Mouse (Mus musculus): ENCODE data around the gene Wrnip1. TPM values are rescaled to one million over a fixed set of nuclear protein-coding genes. Genes with fewer than 3 reads are reported as not detected.
A peak's percentile ranks its signal among the peaks of the same experiment; 100 is the strongest.

Gene Wrnip1
- total RNA-seq (2021), result 10 to 100 TPM; 44.9 TPM
- long read RNA-seq, experiment 1, transcript Wrnip1-201 (7 exons, 2,633 nt), result major isoform, 71 of 82 reads
- long read RNA-seq, experiment 1, partial matches to known transcripts, result 2 of 82 reads
- long read RNA-seq, experiment 1, other reads (novel, unspliced or antisense), result 8 of 82 reads
- long read RNA-seq, experiment 2, transcript Wrnip1-201 (7 exons, 2,633 nt), result major isoform, 142 of 158 reads
- long read RNA-seq, experiment 2, partial matches to known transcripts, result 5 of 158 reads
- long read RNA-seq, experiment 2, other reads (novel, unspliced or antisense), result 11 of 158 reads

DNA sequence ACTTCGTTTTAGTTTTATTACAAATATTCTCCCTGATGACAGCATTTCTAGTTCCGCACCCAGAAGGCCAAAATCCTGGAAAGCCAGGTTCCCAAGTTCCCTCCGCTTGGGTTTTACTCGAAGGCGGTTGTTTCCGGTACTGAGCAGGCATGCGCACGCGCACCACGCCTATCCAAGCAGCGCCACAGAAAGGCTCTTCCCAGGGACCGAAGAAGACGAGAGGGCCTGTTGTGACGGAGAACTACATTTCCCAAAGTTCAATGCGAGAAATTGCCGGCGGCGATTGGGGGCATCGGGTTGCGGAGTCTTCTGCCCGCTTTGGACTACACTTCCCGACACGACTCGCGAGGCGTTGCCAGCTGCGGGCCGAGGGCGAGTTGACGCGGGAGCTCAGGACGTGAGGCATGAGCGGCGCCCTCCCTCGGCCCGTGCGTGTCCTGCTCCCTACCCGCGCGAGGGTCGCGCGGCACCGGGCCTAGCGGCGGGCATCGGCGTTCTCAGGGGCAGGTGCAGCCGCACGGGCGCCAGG lies at the start of gene Wrnip1:
TSS of gene Wrnip1 (plus strand) at position 346 of the 529 bp plus-strand sequence.
- DNase-seq (ENCODE audit: low spot score in 2 of 2), result peak; percentile 83 to 89

DNA sequence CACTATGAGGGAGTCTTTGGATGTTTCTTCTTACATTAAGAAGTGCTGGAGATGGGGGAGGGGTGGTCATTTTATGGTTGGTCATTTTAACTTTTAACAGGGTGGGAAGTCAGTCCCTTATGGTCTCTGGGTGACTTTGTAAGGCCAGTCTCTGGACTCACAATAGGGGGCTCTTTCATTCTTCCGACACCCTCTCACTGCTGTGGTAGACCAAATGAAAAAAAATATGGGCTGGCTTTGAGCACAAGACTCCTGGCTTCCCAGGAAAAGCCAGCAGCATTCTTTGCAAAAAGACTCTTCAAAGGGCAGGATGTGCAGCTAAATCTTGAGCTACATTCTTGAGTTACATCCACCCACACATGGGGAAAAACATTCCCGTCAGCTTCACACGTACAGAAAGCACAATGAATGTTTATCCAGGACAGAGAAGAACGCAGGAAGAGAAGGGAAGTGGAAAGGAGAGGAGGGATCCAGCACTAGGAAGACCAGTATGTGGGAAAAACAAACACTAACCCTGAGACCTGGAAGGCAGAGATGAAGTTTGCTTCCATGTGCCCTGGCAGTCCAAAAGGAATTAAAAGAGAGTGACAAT lies 49.7 kb upstream of the Wrnip1 start:
- no peak for DNase-seq (ENCODE audit: low spot score in 2 of 2)

DNA sequence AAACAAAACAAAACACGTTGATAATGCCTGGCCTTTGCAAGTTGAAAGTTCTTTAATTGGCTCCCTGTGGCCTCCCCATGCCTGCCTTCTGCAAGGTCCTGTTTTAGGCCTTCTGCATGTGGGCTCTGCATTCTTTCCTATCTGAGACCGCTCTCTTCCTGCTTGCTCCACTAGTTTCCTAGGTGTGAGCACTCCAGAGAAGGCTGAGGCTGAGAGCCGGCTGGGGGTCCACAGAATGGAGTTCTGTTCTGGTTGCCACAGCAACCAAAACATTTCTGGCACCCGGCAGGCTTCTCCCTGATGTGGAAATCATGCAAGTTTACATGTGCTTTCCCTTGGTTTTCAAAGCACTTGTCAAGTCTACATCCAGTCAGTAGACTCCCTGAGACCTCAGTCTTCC lies 42.8 kb upstream of the Wrnip1 start:
- DNase-seq (ENCODE audit: low spot score in 2 of 2), result no peak

DNA sequence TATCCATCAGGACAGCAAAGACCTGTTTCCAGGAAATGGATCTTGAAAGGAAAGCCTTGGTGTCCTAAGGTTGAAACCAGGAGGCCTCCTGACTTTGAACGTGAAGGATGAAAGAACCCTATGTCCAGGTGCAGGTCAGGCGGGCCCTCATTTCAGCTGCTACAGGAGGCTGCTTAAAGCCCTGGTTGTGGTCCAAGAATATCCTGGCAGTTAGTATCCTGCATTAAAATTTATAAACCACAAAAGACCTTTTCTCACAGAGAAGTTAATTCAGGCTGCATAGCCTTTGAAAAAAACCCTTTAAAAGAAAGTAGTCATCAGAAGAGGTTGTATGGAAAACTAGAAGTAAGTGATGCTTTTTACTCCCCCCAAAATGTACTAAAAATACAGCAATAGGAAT lies 41.0 kb upstream of the Wrnip1 start:
- DNase-seq (ENCODE audit: low spot score in 2 of 2), result no peak

DNA sequence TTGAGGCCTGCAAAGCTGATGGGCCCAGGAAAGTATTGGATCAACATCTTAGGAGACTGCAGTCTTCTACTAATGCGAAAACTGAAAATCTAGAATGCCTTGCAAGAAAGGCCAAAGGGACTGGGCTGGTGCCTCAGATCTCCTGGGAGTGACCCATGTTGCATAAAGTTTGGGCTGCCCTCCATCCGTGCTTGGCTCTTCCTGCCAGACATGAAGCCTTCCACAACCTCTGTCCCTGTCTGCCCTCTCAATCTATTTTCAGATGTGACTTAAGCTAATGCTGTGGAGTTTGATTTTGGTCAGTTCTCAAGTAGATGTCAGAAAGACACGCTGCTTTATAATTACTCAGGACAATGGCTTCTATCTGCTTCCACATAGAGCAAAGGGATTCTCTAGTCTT lies 38.7 kb upstream of the Wrnip1 start:
- DNase-seq (ENCODE audit: low spot score in 2 of 2), result no peak

DNA sequence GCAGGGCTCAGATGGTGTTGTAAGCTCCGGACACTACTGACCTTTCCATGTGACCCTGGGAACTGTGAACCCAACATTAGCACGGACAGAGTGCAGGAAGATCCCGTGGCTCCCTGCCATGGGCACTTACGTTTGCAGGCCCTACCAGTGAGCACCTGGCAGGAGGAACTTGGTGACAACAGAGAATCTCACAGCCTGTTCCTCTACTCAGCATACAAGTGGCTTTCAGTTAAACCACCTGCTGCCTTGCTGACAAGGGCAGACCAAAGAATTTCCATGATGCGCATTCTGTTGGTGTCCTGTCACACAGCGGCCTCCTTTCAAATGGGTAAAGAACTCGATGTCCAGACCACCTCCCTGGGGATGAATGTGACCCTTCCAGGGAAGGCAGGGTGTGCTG lies 37.4 kb upstream of the Wrnip1 start:
- no peak for DNase-seq (ENCODE audit: low spot score in 2 of 2)

DNA sequence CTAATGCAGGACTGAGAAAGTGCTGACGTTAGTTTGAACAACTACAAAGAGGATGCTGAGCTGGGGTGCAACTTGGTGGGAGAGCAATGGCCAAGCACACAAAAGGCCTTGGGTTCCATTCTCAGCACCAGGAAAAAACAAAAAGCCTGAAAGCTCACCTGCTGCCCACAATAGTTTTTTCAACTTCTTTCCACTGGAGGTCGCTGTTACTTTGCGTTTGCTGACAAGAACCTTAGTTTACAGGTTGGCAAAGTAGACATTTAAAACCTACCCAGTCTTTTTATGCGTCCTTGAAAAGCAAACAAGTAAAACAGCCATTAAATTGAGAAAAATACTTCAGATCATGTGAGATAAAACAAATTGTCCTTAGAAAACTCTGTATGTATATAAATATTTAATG lies 33.7 kb upstream of the Wrnip1 start:
- DNase-seq (ENCODE audit: low spot score in 2 of 2), result no peak

DNA sequence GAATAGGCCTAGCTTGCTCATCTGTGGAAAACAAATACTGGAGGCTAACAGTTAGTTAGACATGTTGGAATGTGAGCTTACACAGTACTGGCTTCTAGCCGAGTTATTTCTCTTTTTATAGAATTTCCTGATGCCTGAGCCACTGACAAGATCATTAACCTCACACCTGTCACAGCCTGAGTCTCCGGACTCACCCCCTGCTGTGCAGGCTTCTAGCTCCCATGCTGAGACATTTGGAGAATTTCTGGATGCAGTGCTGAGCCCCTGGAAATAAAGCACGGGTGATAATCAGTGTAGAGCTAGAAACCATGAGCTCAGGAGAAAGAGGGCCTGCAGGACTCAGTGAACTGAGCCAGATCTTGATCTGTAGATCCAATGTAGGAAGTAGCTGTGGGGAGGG lies 31.9 kb upstream of the Wrnip1 start:
- DNase-seq (ENCODE audit: low spot score in 2 of 2), result no peak

DNA sequence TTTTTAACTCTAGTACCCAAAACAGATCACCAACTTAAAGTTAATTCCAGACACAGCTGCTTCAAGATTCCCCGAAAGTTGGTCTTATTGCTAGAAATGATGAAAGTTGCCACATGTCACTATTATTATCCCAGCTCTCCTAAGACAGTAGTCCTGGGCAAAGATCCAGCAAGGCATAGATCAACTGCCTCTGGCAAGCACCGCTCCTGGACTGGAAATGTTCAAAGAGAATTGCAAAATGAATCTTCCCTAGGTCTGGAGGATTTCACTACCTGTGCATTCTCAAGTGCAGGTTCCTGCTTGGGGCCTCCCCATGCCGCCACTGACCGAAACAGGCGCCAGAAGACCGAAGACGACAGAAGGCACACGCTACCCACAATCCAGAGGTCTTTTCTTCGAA lies 25.9 kb upstream of the Wrnip1 start:
- no peak for DNase-seq (ENCODE audit: low spot score in 2 of 2)

DNA sequence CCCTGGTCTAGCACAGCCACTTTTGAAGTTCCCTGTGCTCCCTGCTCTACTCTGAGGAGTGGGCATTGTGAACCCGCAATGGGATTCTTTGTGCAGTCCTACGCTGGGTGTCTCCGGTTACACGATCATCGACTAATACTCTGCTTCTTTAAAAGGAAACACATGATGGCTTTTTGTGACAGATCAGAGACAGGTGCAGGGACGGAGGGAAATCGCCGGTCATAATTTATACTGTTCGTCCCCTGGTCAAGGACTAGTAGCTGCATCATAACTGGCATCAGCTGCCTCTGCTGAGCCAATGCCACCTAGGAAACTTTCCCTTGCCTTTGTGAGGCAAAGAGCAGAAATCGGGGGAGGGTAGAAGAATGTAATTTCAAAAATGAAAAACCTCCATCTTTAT lies 25.5 kb upstream of the Wrnip1 start:
- no peak for DNase-seq (ENCODE audit: low spot score in 2 of 2)

DNA sequence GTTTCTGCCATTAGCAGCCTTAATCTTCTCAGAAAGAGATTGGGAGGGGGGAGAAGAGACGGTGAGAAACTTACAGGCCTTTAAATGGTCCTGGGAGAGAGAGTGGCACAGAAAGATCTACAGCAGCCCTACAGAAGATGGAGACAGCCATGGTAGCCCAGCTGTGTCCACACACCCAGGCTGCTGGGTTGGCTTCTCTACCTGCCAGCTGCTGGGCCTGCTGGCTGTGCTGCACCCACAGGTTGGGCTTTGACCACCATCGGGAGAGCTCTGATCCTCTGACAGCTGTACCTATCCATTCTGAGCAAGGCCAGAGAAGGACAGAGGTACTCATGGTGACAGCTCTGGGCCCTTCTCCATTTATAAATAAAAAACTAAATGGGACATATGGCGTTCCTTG lies 23.0 kb upstream of the Wrnip1 start:
- no peak for DNase-seq (ENCODE audit: low spot score in 2 of 2)

DNA sequence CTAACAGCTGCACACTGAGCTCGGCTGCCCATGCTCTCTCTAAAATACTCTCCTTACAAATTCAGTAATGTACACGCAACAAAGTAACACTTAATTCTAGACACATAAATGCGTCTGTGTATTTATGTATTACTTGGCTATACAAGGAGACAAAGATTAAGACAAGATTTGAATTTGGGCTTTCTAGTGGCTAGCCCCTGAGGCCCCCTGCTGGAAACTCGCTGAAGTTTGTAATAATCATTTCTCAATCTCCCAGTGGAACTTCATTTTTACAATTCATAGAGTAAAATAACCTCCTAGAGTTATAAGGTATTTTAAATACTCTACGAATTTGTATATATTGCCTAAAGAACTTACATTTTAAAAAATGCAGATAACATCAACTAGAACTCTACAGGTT lies 18.8 kb upstream of the Wrnip1 start:
- DNase-seq (ENCODE audit: low spot score in 2 of 2), result no peak

DNA sequence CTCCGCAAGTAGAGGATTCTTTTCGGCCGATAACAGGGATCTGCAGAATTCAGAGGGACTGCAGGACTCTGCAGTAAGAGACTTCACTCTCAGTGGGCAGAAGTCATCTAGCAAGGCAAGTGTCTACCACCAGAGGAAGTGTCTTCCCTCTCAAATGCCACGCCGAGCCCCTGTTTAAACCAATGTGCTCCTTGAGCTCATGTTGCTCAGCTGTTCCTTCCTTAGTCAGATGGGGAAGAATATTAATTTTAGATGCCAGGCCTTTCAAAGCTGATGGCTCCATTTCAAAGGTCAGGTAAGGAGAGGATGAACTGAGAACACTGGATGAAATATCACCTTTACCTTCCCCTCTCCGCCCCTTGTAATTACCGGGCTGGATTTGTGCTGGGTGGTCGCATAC lies 18.0 kb upstream of the Wrnip1 start, which contains the start of gene Mylk4:
TSS of gene Mylk4 (minus strand) at position 139 of the 400 bp plus-strand sequence.
- no peak for DNase-seq (ENCODE audit: low spot score in 2 of 2)

DNA sequence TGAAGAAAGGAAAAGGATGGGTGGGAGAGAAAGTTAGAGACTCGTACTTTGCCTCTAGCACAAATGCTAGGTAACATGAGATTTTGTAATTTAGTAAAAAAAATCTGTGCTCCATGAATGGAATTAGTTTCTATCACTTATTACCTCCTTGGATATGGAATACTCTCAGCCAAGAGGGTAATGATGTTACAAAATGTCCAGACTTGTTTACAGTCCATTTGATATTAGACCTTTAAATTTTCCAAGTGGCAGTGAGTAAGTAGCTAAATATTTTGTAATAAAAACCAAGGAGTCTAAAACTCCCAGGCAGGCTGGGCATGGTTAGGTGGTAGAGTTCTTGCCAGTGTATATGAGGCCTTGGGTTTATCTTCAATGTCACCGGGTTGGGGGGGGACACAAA lies 14.3 kb upstream of the Wrnip1 start:
- DNase-seq (ENCODE audit: low spot score in 2 of 2), result no peak

DNA sequence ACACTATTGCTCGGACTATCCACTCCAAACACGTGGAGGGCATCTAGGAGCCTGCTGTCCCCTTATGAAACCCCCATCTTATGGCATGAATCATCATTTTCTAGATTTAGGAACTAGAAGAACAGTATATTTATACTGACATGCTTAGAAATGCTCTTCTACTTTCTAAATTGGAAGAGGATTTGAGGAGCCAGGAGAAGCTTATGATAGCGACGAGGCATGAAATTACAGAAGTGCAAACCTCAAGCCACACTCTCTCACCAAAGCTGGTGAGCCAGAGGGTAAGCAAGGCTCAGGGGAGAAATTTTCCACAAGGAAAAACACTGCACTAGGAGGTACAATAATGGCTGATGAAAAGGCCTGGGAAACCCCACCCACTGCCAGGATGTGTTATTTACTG lies 12.1 kb upstream of the Wrnip1 start:
- no peak for DNase-seq (ENCODE audit: low spot score in 2 of 2)

DNA sequence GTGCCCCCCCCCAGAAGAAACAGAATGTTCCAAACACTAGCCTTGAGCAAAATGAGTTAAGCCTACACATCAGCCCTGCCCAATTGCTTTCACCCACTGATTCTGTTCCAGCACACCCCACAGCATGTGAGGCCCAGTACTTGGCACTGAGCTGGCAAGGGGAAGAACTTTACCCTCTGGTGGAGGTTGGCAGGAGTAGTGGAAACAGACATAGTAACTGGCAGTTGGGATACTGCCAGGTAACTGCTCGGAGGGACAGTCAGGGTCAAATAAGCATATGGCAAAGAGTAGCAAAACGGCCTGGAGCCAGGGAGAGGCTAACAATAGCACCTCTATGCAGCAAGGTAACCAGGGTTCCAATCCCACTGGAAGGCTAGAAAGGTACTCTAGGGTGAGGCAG lies 7.2 kb upstream of the Wrnip1 start:
- no peak for DNase-seq (ENCODE audit: low spot score in 2 of 2)

DNA sequence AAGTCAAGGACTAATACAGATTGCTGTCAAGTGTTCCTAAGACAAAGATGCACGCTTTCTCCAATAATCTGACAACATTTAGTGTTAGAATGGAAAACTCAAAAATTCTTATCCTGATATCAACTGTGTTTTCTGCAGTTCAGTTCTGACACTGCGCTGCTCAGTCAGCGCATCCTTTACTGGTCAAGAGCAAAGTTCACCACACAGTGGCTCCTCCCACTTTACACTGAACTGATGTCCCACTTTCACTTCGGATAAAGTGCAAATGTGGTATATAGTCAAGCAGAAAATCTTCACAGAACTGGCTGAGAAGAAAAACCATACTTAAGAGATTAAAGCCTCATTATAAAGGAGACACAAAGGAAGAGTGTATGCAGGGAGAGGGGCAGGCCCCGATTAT lies 6.7 kb upstream of the Wrnip1 start:
- no peak for DNase-seq (ENCODE audit: low spot score in 2 of 2)

DNA sequence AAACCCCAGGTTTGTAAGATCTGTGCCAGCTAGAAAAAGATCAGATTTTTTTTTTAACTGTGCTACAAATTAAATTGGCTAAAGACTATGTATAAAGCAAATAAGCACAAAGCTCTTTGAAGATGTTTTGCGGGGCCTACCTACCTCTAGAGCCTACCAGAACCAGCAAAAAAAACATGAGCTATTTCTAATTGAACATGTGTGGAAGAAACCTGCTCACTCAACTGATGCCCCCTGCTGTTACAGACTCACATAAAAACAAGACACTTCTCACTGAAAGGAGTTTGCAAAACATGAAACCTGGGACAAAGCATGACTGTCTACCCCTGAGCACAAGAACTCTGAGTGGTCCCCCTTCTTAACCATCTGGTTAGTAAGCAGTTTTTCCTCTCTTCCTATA lies 4.8 kb upstream of the Wrnip1 start:
- DNase-seq (ENCODE audit: low spot score in 2 of 2), result no peak

DNA sequence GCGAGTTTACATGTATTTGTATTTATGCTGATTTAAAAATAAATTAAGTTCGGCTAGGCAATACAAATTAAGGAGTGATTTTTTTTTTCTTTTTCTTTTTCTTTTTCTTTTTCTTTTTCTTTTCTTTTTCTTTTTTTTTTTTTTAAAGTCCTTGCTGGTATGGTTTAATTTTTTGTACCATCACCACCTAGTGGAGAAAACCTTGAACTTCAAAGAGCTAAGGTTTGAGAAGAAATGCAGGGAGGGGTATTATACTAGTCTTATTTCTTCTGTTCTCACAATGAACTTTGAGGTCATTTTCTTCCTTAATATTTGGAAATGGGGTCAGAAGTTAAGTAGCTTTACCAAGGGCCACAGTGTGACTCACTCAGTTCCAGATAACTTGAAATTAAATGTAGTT lies 2.7 kb upstream of the Wrnip1 start:
- no peak for DNase-seq (ENCODE audit: low spot score in 2 of 2)

DNA sequence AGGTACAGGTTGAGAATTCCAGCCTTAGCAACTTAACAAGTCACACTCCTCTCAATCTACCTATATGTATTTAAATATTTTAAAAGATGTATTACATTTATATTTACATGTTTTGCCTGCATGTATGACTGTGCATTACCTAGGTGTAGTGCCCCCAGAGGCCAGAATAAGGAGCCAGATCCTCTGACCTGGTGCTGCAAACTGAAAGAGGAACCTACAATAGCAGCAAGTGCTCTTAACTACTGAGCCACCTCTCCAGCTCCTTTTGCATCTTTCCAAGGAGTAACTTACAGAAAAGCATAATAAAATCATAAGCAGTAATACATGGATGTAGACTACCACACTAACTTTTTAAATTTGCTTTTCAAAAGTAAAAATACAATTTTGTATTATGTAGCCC lies 979 bp upstream of the Wrnip1 start:
- no peak for DNase-seq (ENCODE audit: low spot score in 2 of 2)

DNA sequence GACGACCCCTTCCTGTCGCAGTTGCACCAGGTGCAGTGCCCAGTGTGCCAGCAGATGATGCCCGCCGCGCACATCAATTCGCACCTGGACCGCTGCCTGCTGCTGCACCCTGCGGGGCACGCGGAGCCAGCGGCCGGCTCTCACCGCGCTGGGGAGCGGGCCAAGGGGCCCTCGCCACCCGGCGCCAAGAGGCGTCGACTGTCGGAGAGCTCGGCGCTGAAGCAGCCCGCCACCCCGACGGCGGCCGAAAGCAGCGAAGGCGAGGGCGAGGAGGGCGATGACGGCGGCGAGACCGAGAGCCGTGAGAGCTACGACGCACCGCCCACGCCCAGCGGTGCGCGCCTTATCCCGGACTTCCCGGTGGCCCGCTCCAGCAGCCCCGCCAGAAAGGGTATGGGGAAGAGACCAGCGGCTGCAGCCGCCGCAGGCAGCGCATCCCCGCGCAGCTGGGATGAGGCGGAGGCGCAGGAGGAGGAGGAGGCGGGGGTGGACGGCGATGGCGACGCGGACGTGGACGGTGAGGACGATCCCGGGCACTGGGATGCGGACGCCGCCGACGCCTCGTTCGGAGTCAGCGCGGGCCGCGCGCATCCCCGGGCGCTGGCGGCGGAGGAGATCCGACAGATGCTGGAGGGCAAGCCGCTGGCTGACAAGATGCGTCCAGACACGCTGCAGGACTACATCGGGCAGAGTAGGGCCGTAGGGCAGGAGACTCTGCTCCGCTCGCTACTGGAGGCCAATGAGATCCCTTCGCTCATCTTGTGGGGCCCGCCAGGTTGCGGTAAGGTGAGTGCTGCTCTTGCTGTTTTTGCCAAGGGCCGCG lies 632 bp downstream of the Wrnip1 start, which contains the start of gene D930007J09Rik:
TSS of gene D930007J09Rik (minus strand) at position 591 of the 823 bp plus-strand sequence.
- peak; percentile 21 to 22 for DNase-seq (ENCODE audit: low spot score in 2 of 2)
